Mouse (Mus musculus) layer of hippocampus, adult 9-10 months (tissue): ENCODE measurements around the gene Mob3c.

Experiments used
- DNase-seq: peaks from one replicate; pipeline ENCODE4 v3.0.0; 2022; ENCODE audit warnings: low spot score

The Mob3c gene

GRCm38 (mm10) chr4:115835576-115835975, 7.7 kb downstream of the Mob3c start:
- DNase-seq: no peak

- DNase-seq: no peak
These were observed 10.3 kb downstream of the Mob3c start for GRCm38 (mm10) chr4:115838196-115838595.

- DNase-seq: peak; percentile 77
These were observed 11.1 kb downstream of the Mob3c start, which contains the start of gene Mknk1 for GRCm38 (mm10) chr4:115838696-115839641. TSS of gene Mknk1 (plus strand) at chr4:115839198.

GRCm38 (mm10) chr4:115839956-115840355, 12.1 kb downstream of the Mob3c start:
- no peak for DNase-seq

GRCm38 (mm10) chr4:115840842-115841241, 12.9 kb downstream of the Mob3c start:
- DNase-seq: no peak

- DNase-seq: no peak
These were observed 18.8 kb downstream of the Mob3c start for GRCm38 (mm10) chr4:115846656-115847055.

- DNase-seq: peak; percentile 44
These were observed 19.5 kb downstream of the Mob3c start for GRCm38 (mm10) chr4:115847377-115847776.

- DNase-seq: no peak
These were observed 20.2 kb downstream of the Mob3c start for GRCm38 (mm10) chr4:115848083-115848482.

GRCm38 (mm10) chr4:115848990-115849677, 21.2 kb downstream of the Mob3c start:
- DNase-seq: no peak

GRCm38 (mm10) chr4:115850111-115850510, 22.2 kb downstream of the Mob3c start:
- no peak for DNase-seq

GRCm38 (mm10) chr4:115850631-115851030, 22.7 kb downstream of the Mob3c start:
- DNase-seq: no peak

GRCm38 (mm10) chr4:115851569-115851968, 23.7 kb downstream of the Mob3c start:
- no peak for DNase-seq

GRCm38 (mm10) chr4:115855100-115855499, 27.2 kb downstream of the Mob3c start:
- DNase-seq: no peak

- no peak for DNase-seq
These were observed 27.7 kb downstream of the Mob3c start for GRCm38 (mm10) chr4:115855609-115856008.

- no peak for DNase-seq
These were observed 28.4 kb downstream of the Mob3c start for GRCm38 (mm10) chr4:115856282-115856681.

- no peak for DNase-seq
These were observed 29.5 kb downstream of the Mob3c start for GRCm38 (mm10) chr4:115857293-115857883.

GRCm38 (mm10) chr4:115863352-115863751, 35.5 kb downstream of the Mob3c start:
- DNase-seq: no peak

GRCm38 (mm10) chr4:115863880-115864279, 36.0 kb downstream of the Mob3c start:
- no peak for DNase-seq

GRCm38 (mm10) chr4:115869512-115870210, 41.8 kb downstream of the Mob3c start:
- no peak for DNase-seq

GRCm38 (mm10) chr4:115873231-115873630, 45.3 kb downstream of the Mob3c start:
- DNase-seq: no peak

- DNase-seq: no peak
These were observed 50.4 kb downstream of the Mob3c start for GRCm38 (mm10) chr4:115878216-115878678.

- DNase-seq: no peak
These were observed 50.9 kb downstream of the Mob3c start for GRCm38 (mm10) chr4:115878828-115879227.
